Mouse (Mus musculus): ENCODE measurements around the gene Slc37a1.

DNA sequence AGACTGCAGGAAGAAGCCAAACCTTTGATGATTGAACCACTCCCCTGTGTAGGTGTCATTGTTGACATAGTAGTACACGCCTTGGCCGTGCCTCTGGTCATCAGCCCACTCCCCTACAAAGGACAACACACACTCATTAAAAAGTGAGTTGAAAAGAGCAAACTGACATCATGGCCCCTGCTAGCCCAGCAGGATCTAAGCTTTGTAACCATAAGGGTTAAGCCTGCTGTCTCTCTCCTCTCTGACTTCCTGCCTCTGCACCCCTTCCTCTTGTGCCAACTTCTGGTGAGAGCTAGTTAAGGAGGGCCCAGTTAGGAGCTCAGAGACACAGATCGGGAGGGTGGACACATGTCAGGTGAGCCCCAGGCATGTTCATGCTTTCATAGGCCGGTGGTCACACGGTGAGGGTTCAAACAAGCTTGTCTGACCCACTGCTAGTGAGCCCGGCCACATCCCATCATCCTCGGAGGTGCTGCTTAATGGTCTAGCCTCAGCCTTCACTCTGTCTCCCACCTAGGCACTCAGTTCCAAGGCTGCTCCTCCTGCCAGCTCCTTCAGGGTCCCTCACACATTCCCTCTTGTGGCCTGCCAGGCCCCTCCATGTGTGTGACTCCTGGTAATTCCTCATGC, 20.2 kb upstream of the Slc37a1 start:
- TF ChIP-seq CTCF (IDR thresholded peaks at IDR 0.05; ENCODE audit: insufficient read depth, low read length) (no peak), POLR2A (IDR thresholded peaks at IDR 0.05; ENCODE audit: borderline replicate concordance, extremely low read depth, low read depth, low read length) (no peak)

All from lung, adult 2 months (tissue).